Mouse (Mus musculus) C2C12 (cell line): ENCODE results near the gene Pdlim3. TPM values are rescaled to one million over a fixed set of nuclear protein-coding genes. Genes with fewer than 3 reads are reported as not detected.

Source experiments
- H3K27me3 ChIP-seq: one replicate; pipeline ENCODE4 v1.6.1; 2011; ENCODE audit not compliant: control insufficient read depth, insufficient read depth, insufficient read length
- H3K36me3 ChIP-seq: one replicate; pipeline ENCODE4 v1.6.1; 2011; ENCODE audit not compliant: control insufficient read depth, insufficient read depth
- H3K4me3 ChIP-seq: one replicate; pipeline ENCODE4 v1.5.1; 2011; ENCODE audit warnings: mild to moderate bottlenecking, control low read depth; ENCODE audit not compliant: poor library complexity, insufficient read depth, severe bottlenecking
- H3K79me2 ChIP-seq: one replicate; pipeline ENCODE4 v1.6.1; 2011; ENCODE audit not compliant: control insufficient read depth, insufficient read depth
- H3K79me3 ChIP-seq: one replicate; pipeline ENCODE4 v1.6.1; 2011; ENCODE audit warnings: low read depth, control low read depth
- H3ac ChIP-seq: one replicate; pipeline ENCODE3; 2011; ENCODE audit warnings: low read depth; ENCODE audit not compliant: control insufficient read depth, insufficient read length
- CEBPB ChIP-seq: IDR thresholded peaks from one replicate; pipeline ENCODE4 v1.6.1; 2011; ENCODE audit warnings: low read depth, mild to moderate bottlenecking, control low read depth, moderate library complexity
- CTCF ChIP-seq: IDR thresholded peaks from one replicate; pipeline ENCODE4 v1.5.1; 2011; ENCODE audit not compliant: control insufficient read depth, insufficient read depth, insufficient read length
- FOSL1 ChIP-seq: IDR thresholded peaks from one replicate; pipeline ENCODE4 v1.8.0; 2011; ENCODE audit warnings: mild to moderate bottlenecking, low read length; ENCODE audit not compliant: poor library complexity, insufficient read depth, severe bottlenecking
- MAX ChIP-seq: IDR thresholded peaks from one replicate; pipeline ENCODE4 v1.6.1; 2011; ENCODE audit warnings: mild to moderate bottlenecking, control low read depth
- MYOD1 ChIP-seq: IDR thresholded peaks from one replicate; pipeline ENCODE4 v1.6.1; 2011; ENCODE audit warnings: low read depth; ENCODE audit not compliant: control insufficient read depth, insufficient read length
- MYOG ChIP-seq: IDR thresholded peaks from one replicate; pipeline ENCODE4 v1.6.1; 2011; ENCODE audit not compliant: control insufficient read depth, insufficient read length; ENCODE audit errors: extremely low read depth
- USF1 ChIP-seq: IDR thresholded peaks from one replicate; pipeline ENCODE4 v1.6.1; 2011; ENCODE audit warnings: low read depth, mild to moderate bottlenecking, control low read depth, moderate library complexity
- long read RNA-seq, 2 experiments: library from polyadenylated mRNA; unstranded; transcript quantifications; one replicate each; pipeline ENCODE4 v2.0.0; 2019 to 2020
- polyA plus RNA-seq: library from polyadenylated mRNA; unstranded; fragments of >200 nt; fragmentation: generic; extraction: Trizol; gene quantifications from one replicate; pipeline ENCODE4 v1.2.1, GENCODE M21; 2012; ENCODE audit warnings: missing spikeins

Pdlim3 gene
- polyA plus RNA-seq, result 1.2 TPM
- long read RNA-seq, experiment 1, transcript Pdlim3-201 (7 exons, 1,604 nt), result major isoform, 15 of 20 reads
- long read RNA-seq, experiment 1, partial matches to known transcripts, result 2 of 20 reads
- long read RNA-seq, experiment 1, other reads (novel, unspliced or antisense), result 2 of 20 reads
- long read RNA-seq, experiment 2, result 0 reads

GRCm38 (mm10) chr8:45885202-45885685 is at the start of gene Pdlim3:
Gene Pdlim3 (plus strand): TSS chr8:45885461.
- Histone ChIP-seq H3K79me2 (no peaks in the 10 kb centered on the region), H3K36me3 (no peaks in the 10 kb centered on the region), H3K79me3 (no peaks in the 10 kb centered on the region), H3K27me3 (no peaks in the 10 kb centered on the region), H3K4me3 (no peak within 1 kb of the TSS), H3ac (no peak within 1 kb of the TSS)
- no peak for TF ChIP-seq MYOG
- peak; percentile 64 for TF ChIP-seq MYOD1

- Histone ChIP-seq H3K27me3 (no peaks in the 10 kb centered on the region), H3K4me3 (no peak overlapping the region), H3ac (no peak overlapping the region), H3K79me3 (no peaks in the 10 kb centered on the region), H3K36me3 (no peaks in the 10 kb centered on the region), H3K79me2 (no peaks in the 10 kb centered on the region)
- TF ChIP-seq CTCF, result no peak
- no peak for TF ChIP-seq FOSL1
- no peak for TF ChIP-seq MYOG
- no peak for TF ChIP-seq MAX
- no peak for TF ChIP-seq CEBPB
- no peak for TF ChIP-seq MYOD1
- no peak for TF ChIP-seq USF1
Measured at GRCm38 (mm10) chr8:45843306-45843705, 42.0 kb upstream of the Pdlim3 start.

- no peaks in the 10 kb centered on the region for H3K36me3 ChIP-seq
- TF ChIP-seq MYOG, result no peak
- no peaks in the 10 kb centered on the region for H3K27me3 ChIP-seq
- H3ac ChIP-seq, result no peak overlapping the region
- no peaks in the 10 kb centered on the region for H3K79me3 ChIP-seq
- H3K4me3 ChIP-seq, result no peak overlapping the region
- H3K79me2 ChIP-seq, result no peaks in the 10 kb centered on the region
Measured at GRCm38 (mm10) chr8:45844097-45844885, 41.0 kb upstream of the Pdlim3 start.

- H3K27me3 ChIP-seq, result no peaks in the 10 kb centered on the region
Measured at GRCm38 (mm10) chr8:45844911-45845481, 40.3 kb upstream of the Pdlim3 start.

GRCm38 (mm10) chr8:45845906-45846305 is 39.4 kb upstream of the Pdlim3 start:
- H3K27me3 ChIP-seq, result no peaks in the 10 kb centered on the region
- no peaks in the 10 kb centered on the region for H3K36me3 ChIP-seq
- TF ChIP-seq MYOG, result no peak
- TF ChIP-seq MAX, result no peak
- TF ChIP-seq FOSL1, result no peak
- no peak for TF ChIP-seq MYOD1
- no peak for TF ChIP-seq USF1
- no peak for TF ChIP-seq CEBPB
- no peak for TF ChIP-seq CTCF
- no peak overlapping the region for H3K4me3 ChIP-seq
- no peak overlapping the region for H3ac ChIP-seq
- H3K79me2 ChIP-seq, result no peaks in the 10 kb centered on the region
- no peaks in the 10 kb centered on the region for H3K79me3 ChIP-seq

More at GRCm38 (mm10) chr8:45844911-45845481, 40.3 kb upstream of the Pdlim3 start:
- H3K36me3 ChIP-seq, result no peaks in the 10 kb centered on the region
- H3K79me2 ChIP-seq, result no peaks in the 10 kb centered on the region
- no peaks in the 10 kb centered on the region for H3K79me3 ChIP-seq
- H3K4me3 ChIP-seq, result no peak overlapping the region
- no peak overlapping the region for H3ac ChIP-seq
- TF ChIP-seq CTCF, result no peak
- no peak for TF ChIP-seq MYOG
- no peak for TF ChIP-seq MYOD1
- no peak for TF ChIP-seq FOSL1

- Histone ChIP-seq H3ac (no peak overlapping the region), H3K79me2 (no peaks in the 10 kb centered on the region), H3K79me3 (no peaks in the 10 kb centered on the region), H3K27me3 (no peaks in the 10 kb centered on the region), H3K4me3 (no peak overlapping the region), H3K36me3 (no peaks in the 10 kb centered on the region)
- no peak for TF ChIP-seq USF1
- no peak for TF ChIP-seq FOSL1
- no peak for TF ChIP-seq MYOG
- TF ChIP-seq MAX, result no peak
- TF ChIP-seq MYOD1, result no peak
- TF ChIP-seq CEBPB, result no peak
- no peak for TF ChIP-seq CTCF
Measured at GRCm38 (mm10) chr8:45855118-45855517, 30.1 kb upstream of the Pdlim3 start.
